Mouse (Mus musculus) lung, postnatal 0 days (tissue): ENCODE data around the gene Nfix.

Source experiments
- CTCF ChIP-seq: IDR thresholded peaks from 2 replicates; pipeline ENCODE4 v1.5.1; 2016; ENCODE audit warnings: antibody characterized with exemption, mild to moderate bottlenecking
- EP300 ChIP-seq: IDR thresholded peaks from 2 replicates; pipeline ENCODE4 v1.6.1; 2016; ENCODE audit warnings: antibody characterized with exemption, mild to moderate bottlenecking, control low read depth

DNA sequence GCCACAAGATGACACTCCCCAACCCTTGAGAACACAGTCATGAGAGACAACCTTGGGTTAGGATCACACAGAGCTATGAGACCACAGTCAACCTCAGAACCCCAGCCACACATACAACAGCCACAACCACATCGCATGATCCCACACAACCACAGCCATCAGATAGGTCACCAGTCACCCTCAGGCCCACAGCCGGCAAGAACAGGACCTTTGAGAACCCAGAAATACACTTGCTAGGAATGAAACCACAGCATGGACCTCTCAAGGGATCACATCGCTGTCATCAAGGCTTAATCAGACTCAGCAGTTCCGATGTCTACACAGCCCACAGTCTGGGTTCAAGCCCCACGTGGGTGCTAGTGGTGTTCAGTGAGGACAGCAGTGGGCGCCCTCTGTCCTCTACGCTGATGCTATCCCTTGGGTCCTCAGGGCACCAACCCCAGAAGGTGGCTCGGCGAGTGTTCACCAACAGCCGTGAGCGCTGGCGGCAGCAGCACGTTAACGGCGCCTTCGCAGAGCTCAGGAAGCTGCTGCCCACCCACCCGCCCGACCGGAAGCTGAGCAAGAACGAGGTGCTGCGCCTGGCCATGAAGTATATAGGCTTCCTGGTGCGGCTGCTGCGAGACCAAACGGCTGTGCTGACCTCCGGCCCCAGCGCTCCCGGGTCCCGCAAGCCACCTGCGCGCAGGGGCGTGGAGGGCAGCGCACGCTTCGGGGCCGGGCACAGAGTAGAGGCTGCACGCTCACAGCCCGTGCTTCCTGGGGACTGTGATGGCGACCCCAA is 96.5 kb downstream of the Nfix start:
- TF ChIP-seq CTCF (peak; percentile 28), EP300 (no peak)
